Mouse (Mus musculus) thymus, adult 2 months (tissue): ENCODE results near the gene Scg5.

ENCODE experiments used
- CTCF ChIP-seq: fragments of 200-500 bp; IDR thresholded peaks from 2 replicates; pipeline ENCODE4 v1.5.1; 2012; ENCODE audit warnings: mild to moderate bottlenecking, control low read depth, low read length, moderate library complexity, borderline replicate concordance; ENCODE audit not compliant: control insufficient read depth, poor library complexity, insufficient read depth; ENCODE audit errors: extremely low read depth
- POLR2A ChIP-seq: fragments of 200-500 bp; IDR thresholded peaks from 2 replicates; pipeline ENCODE4 v1.6.1; 2012; ENCODE audit warnings: mild to moderate bottlenecking, low read length, control low read depth, moderate library complexity; ENCODE audit not compliant: control insufficient read depth, poor library complexity, insufficient read depth; ENCODE audit errors: extremely low read depth

GRCm38 (mm10) chr2:113764968-113765367, 64.0 kb downstream of the Scg5 start:
- no peak for TF ChIP-seq CTCF
- TF ChIP-seq POLR2A, result no peak
